Mouse (Mus musculus) C2C12 (cell line): ENCODE measurements around the gene Esm1.

ENCODE experiments used
- CEBPB ChIP-seq: IDR thresholded peaks from one replicate; pipeline ENCODE4 v1.6.1; 2011; ENCODE audit warnings: low read depth, mild to moderate bottlenecking, control low read depth, moderate library complexity
- CTCF ChIP-seq: IDR thresholded peaks from one replicate; pipeline ENCODE4 v1.5.1; 2011; ENCODE audit not compliant: control insufficient read depth, insufficient read depth, insufficient read length
- FOSL1 ChIP-seq: IDR thresholded peaks from one replicate; pipeline ENCODE4 v1.8.0; 2011; ENCODE audit warnings: mild to moderate bottlenecking, low read length; ENCODE audit not compliant: poor library complexity, insufficient read depth, severe bottlenecking
- MAX ChIP-seq: IDR thresholded peaks from one replicate; pipeline ENCODE4 v1.6.1; 2011; ENCODE audit warnings: mild to moderate bottlenecking, control low read depth
- MYOD1 ChIP-seq: IDR thresholded peaks from one replicate; pipeline ENCODE4 v1.6.1; 2011; ENCODE audit warnings: low read depth; ENCODE audit not compliant: control insufficient read depth, insufficient read length
- MYOG ChIP-seq: IDR thresholded peaks from one replicate; pipeline ENCODE4 v1.6.1; 2011; ENCODE audit not compliant: control insufficient read depth, insufficient read length; ENCODE audit errors: extremely low read depth
- USF1 ChIP-seq: IDR thresholded peaks from one replicate; pipeline ENCODE4 v1.6.1; 2011; ENCODE audit warnings: low read depth, mild to moderate bottlenecking, control low read depth, moderate library complexity

- TF ChIP-seq CTCF (no peak), USF1 (no peak), CEBPB (no peak), MYOD1 (no peak), MAX (no peak), MYOG (no peak), FOSL1 (no peak)
Measured at GRCm38 (mm10) chr13:113224105-113224504, 14.6 kb downstream of the Esm1 start.
